Mouse (Mus musculus) olfactory bulb, adult 2 months (tissue): Measurements from ENCODE around the gene Prkar1b.

Experiments used
- CTCF ChIP-seq: fragments of 200-500 bp; IDR thresholded peaks from 2 replicates; pipeline ENCODE4 v1.5.1; 2012; ENCODE audit warnings: low read depth, mild to moderate bottlenecking, low read length, moderate library complexity; ENCODE audit not compliant: insufficient read depth
- POLR2A ChIP-seq: fragments of 200-500 bp; IDR thresholded peaks from 2 replicates; pipeline ENCODE4 v1.6.1; 2012; ENCODE audit warnings: mild to moderate bottlenecking, low read depth, low read length, moderate library complexity; ENCODE audit not compliant: insufficient read depth

DNA sequence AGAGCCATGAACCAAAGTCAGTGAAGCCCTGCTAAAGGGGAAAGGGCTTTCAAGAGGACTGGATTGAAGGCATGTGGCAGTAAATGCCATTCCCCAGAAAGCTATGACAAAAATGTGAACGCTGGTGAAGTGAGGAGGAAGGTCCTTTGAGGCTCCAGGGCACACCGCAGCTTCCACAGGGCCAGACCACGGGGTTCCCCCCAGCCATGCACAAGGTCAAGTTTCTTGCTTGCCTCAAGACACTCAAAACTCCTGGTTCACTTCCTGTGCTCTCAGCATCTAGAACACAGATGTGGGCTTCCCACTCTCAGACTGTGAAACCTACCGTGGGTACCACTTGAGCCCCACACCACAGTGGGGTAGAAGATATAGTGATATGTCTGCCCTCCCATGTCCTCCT, 106.3 kb downstream of the Prkar1b start:
- TF ChIP-seq CTCF (no peak), POLR2A (no peak)
